Mouse (Mus musculus) limb, embryonic 11.5 days (tissue): Measurements from ENCODE around the gene Slc22a20. TPM values are rescaled to one million over a fixed set of nuclear protein-coding genes. Genes with fewer than 3 reads are reported as not detected.
A peak's percentile ranks its signal among the peaks of the same experiment; 100 is the strongest.

ENCODE experiments used
- ATAC-seq: fragments of 200-750 bp; cut with Nextera tagmentation; 2 replicates; pipeline ENCODE4 v1.8.0; 2017; ENCODE audit warnings: low read depth; ENCODE audit not compliant: insufficient number of reproducible peaks, low FRiP score, low TSS enrichment
- DNase-seq: peaks from one replicate; pipeline ENCODE4 v3.0.0-alpha.2; 2015; ENCODE audit warnings: low spot score
- H3K27ac ChIP-seq: fragments of 300-500 bp; sonication (generic); replicated peaks from 2 replicates; pipeline ENCODE4 v1.5.1; 2014; ENCODE audit warnings: low read depth, mild to moderate bottlenecking, low read length
- H3K27me3 ChIP-seq: fragments of 300-500 bp; sonication (generic); 2 replicates; pipeline ENCODE4 v1.6.1; 2014; ENCODE audit warnings: mild to moderate bottlenecking, low read length, mixed read lengths; ENCODE audit not compliant: control insufficient read depth, insufficient read depth
- H3K36me3 ChIP-seq: fragments of 300-500 bp; sonication (generic); 2 replicates; pipeline ENCODE4 v1.6.1; 2014; ENCODE audit warnings: mild to moderate bottlenecking, low read length, moderate library complexity, mixed read lengths; ENCODE audit not compliant: control insufficient read depth, insufficient read depth
- H3K4me1 ChIP-seq: fragments of 300-500 bp; sonication (generic); 2 replicates; pipeline ENCODE4 v1.6.1; 2014; ENCODE audit warnings: low read length, mixed read lengths; ENCODE audit not compliant: control insufficient read depth, insufficient read depth
- H3K4me2 ChIP-seq: fragments of 300-500 bp; sonication (generic); 2 replicates; pipeline ENCODE4 v1.6.1; 2014; ENCODE audit warnings: low read depth, mild to moderate bottlenecking, moderate library complexity; ENCODE audit not compliant: severe bottlenecking
- H3K4me3 ChIP-seq: fragments of 300-500 bp; sonication (generic); 2 replicates; pipeline ENCODE4 v1.5.1; 2014; ENCODE audit warnings: low read depth, low read length
- H3K9ac ChIP-seq: fragments of 300-500 bp; sonication (generic); 2 replicates; pipeline ENCODE4 v1.6.1; 2014; ENCODE audit warnings: mild to moderate bottlenecking, low read length
- H3K9me3 ChIP-seq: fragments of 300-500 bp; sonication (generic); 2 replicates; pipeline ENCODE4 v1.6.1; 2016; ENCODE audit warnings: low read length; ENCODE audit not compliant: control insufficient read depth
- WGBS: fragments of 180-500 bp; shearing (Covaris S2); extraction: QIAGEN DNeasy Blood & Tissue Kit; methylation state at CpG from one replicate; pipeline ENCODE4 v1.1.7; 2014; 5-methylcytosine and 5-hydroxymethylcytosine counted together
- polyA plus RNA-seq: library from polyadenylated mRNA; unstranded; fragments of >200 nt; fragmentation: Nextera tagmentation; extraction: Ambion mirVana; gene quantifications from 2 replicates; pipeline ENCODE4 v1.2.1, GENCODE M21; 2014

The Slc22a20 gene
- polyA plus RNA-seq, 1 experiment from 2014 or later: not detected

DNA sequence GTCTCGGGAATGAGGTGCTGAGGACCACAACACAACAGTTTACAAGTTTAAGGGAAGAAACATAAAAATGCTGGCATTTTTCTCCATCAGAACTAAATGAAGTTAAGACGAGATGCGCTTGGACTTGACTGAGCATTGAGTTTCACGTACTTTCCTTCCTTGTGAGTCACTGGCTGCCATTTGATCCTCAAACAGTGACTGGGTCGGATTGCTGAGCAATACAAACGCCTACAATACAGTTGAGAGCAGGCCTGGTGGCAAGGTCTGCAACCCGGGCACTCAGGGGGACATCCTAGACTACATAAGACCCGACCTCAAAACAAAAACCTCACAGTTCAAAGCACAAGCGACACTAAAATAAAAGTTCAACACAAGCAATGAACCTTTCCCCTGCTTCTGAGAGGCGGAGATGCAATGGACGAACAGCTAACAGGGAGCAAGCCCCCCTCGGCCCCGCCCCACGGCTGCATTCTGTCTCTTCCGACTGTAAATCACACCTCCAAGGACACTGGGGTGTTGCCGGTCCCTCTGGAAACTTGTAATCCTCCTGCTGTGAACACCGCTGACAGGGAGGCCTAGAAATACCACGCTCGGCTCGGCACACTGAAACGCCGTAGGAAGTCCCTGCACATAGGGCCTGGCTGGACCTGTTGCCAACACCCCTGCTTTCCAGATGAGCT, 31.8 kb downstream of the Slc22a20 start:
- 72% methylated on average over 22 of the region's 22 CpGs for WGBS
- no peak overlapping the region for H3K9ac ChIP-seq
- no peak overlapping the region for H3K4me3 ChIP-seq
- H3K4me1 ChIP-seq: no peaks in the 10 kb centered on the region
- H3K9me3 ChIP-seq: no peaks in the 10 kb centered on the region
- DNase-seq (no peak), ATAC-seq (no peak)
- no peak overlapping the region for H3K27ac ChIP-seq
- peaks cover 31% of the 10 kb centered on the region for H3K36me3 ChIP-seq
- no peak overlapping the region for H3K4me2 ChIP-seq
- no peaks in the 10 kb centered on the region for H3K27me3 ChIP-seq

DNA sequence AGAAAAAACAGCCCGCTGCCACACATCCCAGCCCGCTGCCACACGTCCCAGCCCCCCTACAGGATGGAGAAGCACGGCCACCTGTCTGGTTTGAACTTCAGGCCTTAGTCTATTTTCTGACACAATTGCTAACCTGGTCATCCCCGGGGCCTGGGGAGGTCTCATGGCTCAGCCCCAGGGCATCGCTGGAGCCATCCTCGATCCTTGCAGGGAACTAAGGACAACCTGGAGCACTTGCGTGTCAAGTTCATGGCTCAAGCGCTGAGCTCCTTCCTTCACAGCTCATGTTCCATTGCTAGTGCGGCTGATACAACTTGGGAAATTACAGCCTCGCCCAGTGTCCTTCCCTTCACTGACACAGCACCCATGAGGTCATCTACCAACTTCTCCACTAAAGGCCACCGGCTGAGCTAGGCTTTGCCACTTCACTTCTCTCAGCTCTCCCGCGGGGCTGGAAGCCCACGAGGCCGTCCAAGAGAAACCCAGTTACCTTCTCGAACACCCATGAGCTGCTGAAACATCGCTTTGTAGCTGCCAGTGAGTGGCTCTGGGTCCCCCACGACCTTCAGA, 32.7 kb downstream of the Slc22a20 start:
- H3K27ac ChIP-seq: peak overlapping the region; percentile 44; the same call in 1 of the 2 replicates
- H3K36me3 ChIP-seq: peaks cover 27% of the 10 kb centered on the region
- no peak overlapping the region for H3K9ac ChIP-seq
- H3K4me1 ChIP-seq: no peaks in the 10 kb centered on the region
- no peak overlapping the region for H3K4me2 ChIP-seq
- ATAC-seq: no peak
- H3K9me3 ChIP-seq: no peaks in the 10 kb centered on the region
- H3K4me3 ChIP-seq: no peak overlapping the region
- H3K27me3 ChIP-seq: no peaks in the 10 kb centered on the region
- no peak for DNase-seq
- WGBS: 91% methylated on average over 19 of the region's 19 CpGs

DNA sequence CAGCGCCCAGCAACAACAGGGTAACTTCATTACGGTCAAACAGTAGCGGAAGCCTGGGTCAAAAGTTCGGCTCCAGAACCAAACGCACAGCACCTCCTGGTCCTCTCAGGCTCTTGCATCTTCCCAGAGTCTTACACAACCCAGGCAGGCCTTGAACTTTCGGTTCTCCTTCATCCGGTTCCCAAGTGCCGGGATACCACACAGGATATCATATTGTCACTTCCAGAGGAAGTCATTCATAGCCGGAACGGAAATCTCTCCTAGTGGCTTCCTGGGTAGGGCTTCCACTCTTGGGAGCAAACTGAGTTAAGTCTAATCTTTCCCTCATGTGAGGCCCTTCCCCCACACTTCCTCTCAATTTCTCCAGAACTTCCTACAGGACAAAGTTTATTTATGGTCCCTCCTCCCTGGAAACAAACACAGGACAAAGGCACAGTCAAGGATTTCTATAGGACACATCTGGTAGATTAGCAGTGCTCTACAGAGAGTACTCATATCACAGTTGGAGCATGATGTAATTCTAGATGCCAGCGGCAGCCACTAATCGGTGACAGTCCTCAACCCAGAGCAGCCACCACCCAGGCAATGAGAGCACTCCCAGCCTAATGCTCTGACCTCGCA, 33.8 kb downstream of the Slc22a20 start:
- ATAC-seq (no peak), DNase-seq (no peak)
- Histone ChIP-seq H3K4me2 (no peak overlapping the region), H3K4me1 (no peaks in the 10 kb centered on the region), H3K9me3 (no peaks in the 10 kb centered on the region), H3K9ac (no peak overlapping the region), H3K27me3 (no peaks in the 10 kb centered on the region), H3K36me3 (peaks cover 26% of the 10 kb centered on the region), H3K4me3 (no peak overlapping the region), H3K27ac (peak overlapping the region; percentile 44; the same call in 1 of the 2 replicates)
- WGBS: 73% methylated on average over 13 of the region's 13 CpGs

DNA sequence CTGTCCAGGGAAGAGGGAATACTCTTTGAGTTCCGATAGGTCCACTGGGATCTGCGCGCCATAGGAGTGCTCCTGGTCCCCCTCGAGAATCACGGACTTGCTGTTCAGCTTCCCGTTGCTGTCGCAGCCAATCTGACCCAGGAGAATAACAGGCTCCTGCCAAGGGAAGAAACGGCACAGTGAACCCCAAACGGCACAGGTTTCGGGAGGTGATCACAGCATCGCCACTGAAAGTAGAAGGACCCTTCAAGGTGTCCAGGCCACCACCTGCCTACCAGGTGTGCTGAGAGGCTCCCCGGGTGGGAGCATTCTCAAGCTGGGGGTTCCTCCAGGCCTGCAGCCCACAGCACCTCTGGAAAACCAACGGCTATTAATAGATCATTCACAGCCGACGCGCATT, 34.3 kb downstream of the Slc22a20 start:
- H3K27me3 ChIP-seq: no peaks in the 10 kb centered on the region
- H3K4me2 ChIP-seq: no peak overlapping the region
- ATAC-seq: no peak
- no peak overlapping the region for H3K27ac ChIP-seq
- no peak overlapping the region for H3K9ac ChIP-seq
- H3K4me3 ChIP-seq: no peak overlapping the region
- peaks cover 26% of the 10 kb centered on the region for H3K36me3 ChIP-seq
- H3K4me1 ChIP-seq: no peaks in the 10 kb centered on the region
- no peaks in the 10 kb centered on the region for H3K9me3 ChIP-seq
- 92% methylated on average over 16 of the region's 16 CpGs for WGBS
- DNase-seq: no peak

DNA sequence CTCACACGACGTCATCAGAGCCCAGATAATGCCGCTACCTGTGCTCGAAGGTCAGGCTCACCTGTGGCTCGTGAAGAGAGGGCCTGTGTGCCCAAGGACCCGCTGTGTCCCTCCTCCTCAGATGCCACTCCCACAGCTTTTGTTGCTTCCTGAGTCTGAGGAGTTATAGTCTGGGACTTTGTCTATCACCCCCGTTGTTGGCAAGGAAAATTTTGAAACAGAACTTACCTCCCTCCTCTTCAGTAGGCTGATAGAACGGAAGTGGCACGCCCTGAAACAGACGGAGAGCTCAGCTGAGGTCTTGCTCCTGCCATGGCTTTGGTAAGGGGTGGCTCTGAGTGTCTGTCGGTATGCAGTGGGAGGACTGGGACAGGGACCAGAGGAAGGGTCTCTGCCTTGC, 35.7 kb downstream of the Slc22a20 start:
- H3K4me2 ChIP-seq: no peak overlapping the region
- 94% methylated on average over 11 of the region's 11 CpGs for WGBS
- no peak for ATAC-seq
- peaks cover 21% of the 10 kb centered on the region for H3K36me3 ChIP-seq
- no peaks in the 10 kb centered on the region for H3K9me3 ChIP-seq
- no peaks in the 10 kb centered on the region for H3K4me1 ChIP-seq
- no peaks in the 10 kb centered on the region for H3K27me3 ChIP-seq
- no peak overlapping the region for H3K27ac ChIP-seq
- no peak for DNase-seq
- no peak overlapping the region for H3K9ac ChIP-seq
- no peak overlapping the region for H3K4me3 ChIP-seq

DNA sequence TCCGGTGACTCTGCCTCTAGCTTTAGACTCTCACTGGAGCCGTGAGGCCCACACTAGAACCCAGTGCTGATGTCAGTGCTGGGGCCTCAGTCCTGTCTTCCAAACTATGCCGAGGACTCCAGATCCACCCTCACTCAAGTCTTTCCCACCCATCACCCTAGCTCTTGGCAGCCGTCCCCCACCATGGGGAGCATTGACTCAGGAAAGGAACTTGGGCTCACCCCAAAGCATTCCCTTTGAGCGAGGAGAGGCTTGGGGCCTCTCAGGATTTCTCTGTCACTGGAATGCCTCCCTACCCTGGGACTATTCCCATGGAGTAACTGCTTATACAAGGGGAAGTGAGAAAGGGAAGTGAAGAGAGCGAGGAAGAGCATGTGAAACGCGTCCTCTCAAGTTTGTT, 40.1 kb downstream of the Slc22a20 start:
- Histone ChIP-seq H3K27me3 (no peaks in the 10 kb centered on the region), H3K36me3 (peaks cover 26% of the 10 kb centered on the region), H3K4me2 (no peak overlapping the region), H3K4me1 (no peaks in the 10 kb centered on the region; the same call in 1 of the 2 replicates), H3K4me3 (no peak overlapping the region), H3K9ac (no peak overlapping the region), H3K9me3 (no peaks in the 10 kb centered on the region), H3K27ac (no peak overlapping the region)
- 89% methylated on average over 8 of the region's 8 CpGs for WGBS
- no peak for ATAC-seq
- DNase-seq: no peak

DNA sequence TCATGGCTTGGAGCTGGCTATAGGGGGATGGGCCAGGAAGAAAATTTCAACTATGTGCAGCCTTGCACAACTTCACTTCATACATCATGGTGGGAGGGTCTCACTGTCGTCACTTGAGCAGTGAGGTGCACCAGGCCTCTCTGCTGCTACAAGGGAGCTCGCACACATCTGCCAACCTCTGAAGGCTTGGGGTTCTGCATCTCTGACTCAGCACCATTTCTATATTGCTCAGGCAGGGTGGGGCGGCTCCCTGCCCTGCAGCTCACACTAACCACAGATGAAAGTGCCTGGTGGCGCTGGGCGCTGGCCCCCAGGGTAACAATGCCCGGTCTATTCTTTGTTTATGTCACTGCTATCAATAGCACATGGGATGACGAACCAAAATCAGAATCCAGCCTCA, 40.9 kb downstream of the Slc22a20 start:
- Histone ChIP-seq H3K27ac (no peak overlapping the region), H3K9me3 (no peaks in the 10 kb centered on the region), H3K27me3 (no peaks in the 10 kb centered on the region), H3K36me3 (peaks cover 28% of the 10 kb centered on the region), H3K9ac (no peak overlapping the region), H3K4me1 (no peaks in the 10 kb centered on the region; the same call in 1 of the 2 replicates), H3K4me2 (no peak overlapping the region), H3K4me3 (no peak overlapping the region)
- DNase-seq (no peak), ATAC-seq (peak; percentile 44; the same call in 1 of the 2 replicates)
- WGBS: 84% methylated on average over 7 of the region's 7 CpGs

DNA sequence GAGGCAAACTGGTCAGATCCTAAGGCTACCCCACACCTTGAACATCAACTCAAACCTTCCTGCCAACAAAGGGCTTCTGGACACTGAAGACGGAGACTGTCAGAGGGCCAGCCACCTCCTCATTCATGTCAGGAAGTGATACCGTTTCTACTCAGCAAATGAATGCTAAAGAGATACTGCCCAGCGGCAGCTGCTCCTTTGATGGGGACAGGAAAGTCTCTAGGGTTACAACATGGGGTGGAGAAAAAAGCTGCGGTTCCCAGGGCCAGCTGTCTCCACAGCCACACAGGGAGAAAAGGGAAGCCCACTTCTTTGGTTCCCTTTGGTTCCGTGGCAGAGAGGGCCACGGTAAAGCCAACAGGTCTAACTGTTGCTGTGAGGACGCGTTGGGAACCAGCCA, 41.8 kb downstream of the Slc22a20 start:
- ATAC-seq (no peak), DNase-seq (no peak)
- Histone ChIP-seq H3K9ac (no peak overlapping the region), H3K9me3 (no peaks in the 10 kb centered on the region), H3K27me3 (no peaks in the 10 kb centered on the region), H3K4me2 (no peak overlapping the region), H3K4me3 (no peak overlapping the region), H3K4me1 (no peaks in the 10 kb centered on the region; the same call in 1 of the 2 replicates), H3K36me3 (peaks cover 28% of the 10 kb centered on the region), H3K27ac (no peak overlapping the region)
- whole genome bisulfite sequencing: 79% methylated on average over 8 of the region's 8 CpGs
